Mouse (Mus musculus) layer of hippocampus, postnatal 25 days (tissue): Measurements from ENCODE around the gene Kdr. TPM values are rescaled to one million over a fixed set of nuclear protein-coding genes. Genes with fewer than 3 reads are reported as not detected.
A peak's percentile ranks its signal among the peaks of the same experiment; 100 is the strongest.
"Not testable (repeated sequence)": the region's sequence is repeated elsewhere in the genome, so short reads cannot be mapped to it uniquely, and the experiment has no call there.

Experiments used
- DNase-seq, 2 experiments: peaks; one replicate each; pipeline ENCODE4 v3.0.0; 2022; ENCODE audit warnings: mixed read lengths in 2 of 2, low spot score in 1 of 2; ENCODE audit errors: extremely low spot score in 1 of 2
- total RNA-seq, 2 experiments: library from RNA; stranded (reverse); gene quantifications; 2 replicates each; pipeline ENCODE4 v1.2.3; 2021

Gene Kdr
- total RNA-seq, 2 experiments from 2014 or later: 8.0 to 11.7 TPM

GRCm38 (mm10) chr5:75961741-75962469 lies 16.4 kb downstream of the Kdr start:
- DNase-seq: no peak

GRCm38 (mm10) chr5:75959809-75960208 lies 18.4 kb downstream of the Kdr start:
- DNase-seq: no peak

GRCm38 (mm10) chr5:75956526-75956925 lies 21.7 kb downstream of the Kdr start:
- no peak for DNase-seq

GRCm38 (mm10) chr5:75955876-75956275 lies 22.4 kb downstream of the Kdr start:
- DNase-seq: no peak

- DNase-seq: peak in 1 of 2 experiments; percentile 50
Measured at GRCm38 (mm10) chr5:75954778-75955330, 23.4 kb downstream of the Kdr start.

GRCm38 (mm10) chr5:75954218-75954617 lies 24.0 kb downstream of the Kdr start:
- DNase-seq: no peak

GRCm38 (mm10) chr5:75952131-75952795 lies 26.0 kb downstream of the Kdr start:
- no peak for DNase-seq

- no peak for DNase-seq
Measured at GRCm38 (mm10) chr5:75950866-75951265, 27.4 kb downstream of the Kdr start.

- no peak for DNase-seq
Measured at GRCm38 (mm10) chr5:75945394-75945793, 32.9 kb downstream of the Kdr start.

GRCm38 (mm10) chr5:75943301-75943700 lies 35.0 kb downstream of the Kdr start:
- no peak for DNase-seq

GRCm38 (mm10) chr5:75941775-75942580 lies 36.3 kb downstream of the Kdr start:
- no peak for DNase-seq

GRCm38 (mm10) chr5:75939144-75939732 lies 39.0 kb downstream of the Kdr start:
- DNase-seq: no peak

- no peak for DNase-seq
Measured at GRCm38 (mm10) chr5:75938012-75938411, 40.2 kb downstream of the Kdr start.

GRCm38 (mm10) chr5:75936223-75936622 lies 42.0 kb downstream of the Kdr start:
- no peak for DNase-seq

- DNase-seq: no peak
Measured at GRCm38 (mm10) chr5:75935225-75935624, 43.0 kb downstream of the Kdr start.

- DNase-seq: no peak
Measured at GRCm38 (mm10) chr5:75934201-75934600, 44.1 kb downstream of the Kdr start.

- DNase-seq: no peak
Measured at GRCm38 (mm10) chr5:75933521-75934044, 44.7 kb downstream of the Kdr start.

- not testable (repeated sequence) for DNase-seq
Measured at GRCm38 (mm10) chr5:75931458-75931857, 46.8 kb downstream of the Kdr start.

- no peak for DNase-seq
Measured at GRCm38 (mm10) chr5:75929960-75930359, 48.3 kb downstream of the Kdr start.

GRCm38 (mm10) chr5:75922677-75923076 lies 55.6 kb downstream of the Kdr start:
- DNase-seq: no peak
